Mouse (Mus musculus) left cerebral cortex, adult 11 months (tissue): ENCODE measurements around the gene Abhd17a.
"Not testable (repeated sequence)": the region's sequence is repeated elsewhere in the genome, so short reads cannot be mapped to it uniquely, and the experiment has no call there.

Experiments
- DNase-seq: peaks from one replicate; pipeline ENCODE4 v3.0.0; 2022; ENCODE audit warnings: low spot score

Gene Abhd17a

DNA sequence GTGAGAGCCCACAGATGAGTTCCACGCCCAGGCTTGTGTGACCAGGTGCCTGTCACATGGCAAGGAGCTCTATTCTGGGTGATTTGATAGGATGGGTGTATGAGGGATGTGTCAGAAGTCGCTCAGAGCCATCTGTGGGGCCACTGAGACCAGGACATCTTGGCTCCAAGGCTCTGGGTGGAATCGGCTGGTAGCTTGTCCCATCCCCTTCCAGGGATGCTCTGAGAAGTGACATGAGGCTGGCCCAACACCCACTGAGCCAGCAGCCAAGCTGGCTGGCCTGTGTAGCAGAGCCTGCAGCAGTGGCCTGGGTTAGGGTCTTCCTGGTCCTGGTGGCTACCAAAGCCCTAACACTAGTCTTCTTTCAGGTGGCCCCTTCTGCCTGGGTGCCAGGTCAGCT lies 18.3 kb upstream of the Abhd17a start:
- DNase-seq = no peak

DNA sequence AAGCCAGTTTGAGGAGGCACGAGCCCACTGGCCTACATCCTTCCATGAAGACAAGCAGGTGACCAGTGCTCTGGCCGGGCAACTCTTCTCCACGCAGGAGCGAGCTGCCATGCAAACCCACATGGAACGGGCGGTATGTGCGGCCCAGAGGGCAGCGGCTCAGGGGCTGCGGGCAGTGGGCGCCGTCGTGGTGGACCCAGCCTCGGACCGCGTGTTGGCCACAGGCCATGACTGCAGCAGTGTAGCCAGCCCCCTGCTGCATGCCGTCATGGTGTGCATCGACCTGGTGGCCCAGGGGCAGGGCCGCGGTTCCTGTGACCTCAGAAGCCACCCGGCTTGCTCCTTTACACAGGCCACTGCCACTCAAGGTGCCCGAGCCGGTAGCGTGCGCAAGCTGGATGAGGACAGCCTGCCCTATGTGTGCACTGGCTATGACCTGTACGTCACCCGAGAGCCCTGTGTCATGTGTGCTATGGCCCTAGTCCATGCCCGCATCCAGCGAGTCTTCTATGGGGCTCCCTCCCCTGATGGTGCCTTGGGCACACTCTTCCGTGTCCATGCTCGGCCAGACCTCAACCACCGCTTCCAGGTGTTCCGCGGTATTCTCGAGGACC lies 16.7 kb upstream of the Abhd17a start:
- DNase-seq = no peak

DNA sequence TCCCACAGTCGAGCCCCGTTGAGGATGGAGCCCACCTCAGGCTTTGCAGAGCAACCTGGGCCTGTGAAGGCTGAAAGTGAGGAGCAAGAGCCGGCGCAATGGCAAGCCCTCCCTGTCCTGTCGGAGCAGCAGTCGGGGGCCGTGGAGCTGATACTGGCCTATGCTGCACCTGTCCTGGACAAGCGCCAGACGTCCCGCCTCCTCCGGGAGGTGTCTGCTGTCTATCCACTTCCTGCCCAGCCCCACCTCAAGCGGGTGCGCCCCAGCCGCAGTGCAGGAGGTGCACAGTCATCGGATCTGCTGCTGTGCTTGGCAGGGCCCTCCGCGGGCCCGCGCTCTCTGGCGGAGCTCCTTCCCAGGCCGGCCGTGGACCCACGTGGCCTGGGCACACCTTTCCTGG lies 16.2 kb upstream of the Abhd17a start:
- DNase-seq = no peak

DNA sequence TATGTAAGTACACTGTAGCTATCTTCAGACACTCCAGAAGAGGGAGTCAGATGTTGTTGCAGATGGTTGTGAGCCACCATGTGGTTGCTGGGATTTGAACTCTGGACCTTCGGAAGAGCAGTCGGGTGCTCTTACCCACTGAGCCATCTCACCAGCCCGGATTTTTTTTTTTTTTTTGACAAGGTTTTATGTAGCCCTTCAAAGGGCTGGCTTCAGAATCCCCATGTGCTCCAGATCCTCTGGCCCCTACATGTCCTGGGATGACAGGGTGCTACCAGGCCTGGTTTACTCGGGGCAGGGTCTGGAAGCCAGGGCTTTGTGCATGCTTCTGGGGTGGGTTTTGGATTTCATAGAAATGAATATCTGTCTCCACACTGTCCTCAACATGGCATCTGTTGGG lies 15.6 kb upstream of the Abhd17a start, which contains the start of gene Gm49322:
Gene Gm49322, plus strand, starts transcription at position 301 of the 400 bp plus-strand sequence.
- DNase-seq = not testable (repeated sequence)

DNA sequence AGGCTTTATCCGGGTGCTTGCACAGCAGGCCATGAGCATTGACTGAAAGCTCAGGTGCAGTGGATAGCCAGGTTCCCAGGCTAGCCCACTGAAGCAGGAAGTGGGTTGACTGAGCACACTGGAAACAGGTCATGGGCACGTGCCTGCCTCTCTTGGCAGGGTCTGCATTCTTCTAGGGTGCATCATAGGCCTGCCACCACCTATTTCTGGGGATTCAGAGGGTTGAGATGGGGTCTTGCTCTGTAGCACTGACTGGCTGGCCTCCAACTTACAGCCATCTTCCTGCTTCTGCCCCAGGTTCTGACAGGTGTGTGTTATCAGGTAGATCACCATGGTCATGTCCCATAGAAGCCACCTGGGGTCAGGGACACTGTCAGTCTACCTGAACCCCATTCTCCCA lies 14.8 kb upstream of the Abhd17a start:
- DNase-seq = no peak

DNA sequence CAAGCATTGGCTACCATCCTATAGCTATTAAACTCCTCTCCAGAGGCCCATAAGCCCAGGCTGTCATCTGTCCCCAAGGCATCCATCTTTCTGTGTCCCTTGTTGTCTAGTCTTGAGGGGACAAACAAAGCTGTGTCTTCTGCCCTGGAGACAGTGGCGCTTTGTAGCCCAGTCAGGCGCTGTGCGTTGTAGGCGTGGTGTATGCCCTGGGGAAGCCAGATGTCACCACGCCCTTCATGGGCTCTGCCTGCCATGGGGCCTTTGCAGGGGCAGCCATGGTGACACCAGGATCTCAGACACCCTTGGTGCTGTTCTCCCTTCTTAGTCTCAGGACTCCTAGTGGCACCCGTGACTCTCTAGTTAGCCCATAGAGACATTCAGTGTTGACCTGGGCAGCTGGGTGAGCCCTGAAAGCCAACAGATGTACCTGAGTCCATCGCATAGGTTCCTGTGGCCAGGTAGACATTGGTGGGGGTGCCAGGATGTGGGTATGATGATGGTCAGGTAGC lies 13.9 kb upstream of the Abhd17a start:
- DNase-seq = no peak

DNA sequence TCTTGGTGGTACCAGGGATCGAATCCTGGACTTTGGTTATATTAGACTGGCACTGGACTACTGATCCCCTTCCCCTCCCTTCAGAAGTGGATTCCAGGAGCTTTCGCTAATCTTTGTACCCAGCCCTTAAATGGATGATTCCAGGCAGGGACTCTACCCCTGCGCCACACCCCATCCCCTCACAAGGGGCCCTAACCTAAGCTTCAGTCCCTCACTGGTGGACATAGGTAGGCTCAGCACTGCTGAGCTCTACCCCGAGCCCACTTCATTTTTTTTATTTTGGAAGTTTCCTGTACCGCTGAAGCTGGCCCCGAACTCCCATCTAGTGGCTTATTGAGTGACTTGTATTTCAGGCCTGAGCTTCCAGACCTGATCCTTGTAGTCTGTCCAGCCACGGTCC lies 13.2 kb upstream of the Abhd17a start:
- DNase-seq = no peak

DNA sequence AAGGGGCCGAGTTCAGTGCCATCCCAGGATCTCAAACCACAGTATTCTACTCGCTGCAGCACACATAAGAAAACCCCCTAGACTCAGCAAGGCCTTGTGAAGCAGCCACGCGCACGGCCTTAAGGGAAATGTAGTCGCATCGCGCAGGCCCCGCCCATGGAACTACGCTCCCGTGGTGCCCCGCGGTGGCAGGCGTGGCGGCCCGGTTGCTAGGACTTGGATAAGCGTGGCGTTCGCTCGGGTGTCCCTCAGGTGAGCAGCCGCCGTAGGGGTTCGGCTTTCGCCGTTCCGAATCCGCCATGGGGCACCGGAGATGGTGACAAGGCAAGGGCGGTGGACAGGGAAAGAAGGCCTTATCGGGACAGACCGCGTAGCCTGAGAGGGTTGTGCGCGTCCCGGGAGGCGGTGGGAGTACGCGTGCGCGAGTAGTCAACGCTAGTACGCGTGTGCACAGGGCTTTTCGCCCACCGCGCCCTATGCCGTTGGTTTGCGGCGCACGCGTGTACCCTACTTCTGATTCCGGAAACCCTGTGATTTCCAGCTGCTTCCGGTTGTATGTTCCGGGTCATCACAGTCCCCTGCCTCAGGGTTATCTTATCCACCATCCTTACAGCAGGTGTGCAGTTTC lies 12.7 kb upstream of the Abhd17a start, which contains the start of the genes Scamp4 and Adat3:
Gene Scamp4, plus strand, starts transcription at position 175 of the 628 bp plus-strand sequence.
Gene Adat3, plus strand, starts transcription at position 183 of the 628 bp plus-strand sequence.
- DNase-seq = peak; percentile 93

DNA sequence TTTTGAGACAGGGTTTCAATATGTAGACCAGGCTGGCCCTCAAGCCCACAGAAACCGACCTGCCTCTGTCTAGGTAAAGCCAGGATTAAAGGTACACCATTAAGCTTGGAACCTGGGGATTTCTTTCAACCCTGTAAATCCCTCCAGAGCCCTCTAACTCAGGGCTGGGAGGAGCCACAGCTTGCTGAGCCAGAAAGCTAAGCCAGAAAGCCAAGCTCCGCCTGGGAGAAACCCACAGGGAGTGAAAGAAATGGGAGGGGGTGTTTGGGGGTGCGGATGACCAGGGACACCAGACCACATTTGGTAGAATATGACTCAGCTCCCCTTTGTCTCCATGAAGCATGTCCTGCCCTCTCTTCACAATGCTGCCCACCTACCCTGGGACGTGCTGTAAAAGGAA lies 6.2 kb upstream of the Abhd17a start:
- no peak for DNase-seq

DNA sequence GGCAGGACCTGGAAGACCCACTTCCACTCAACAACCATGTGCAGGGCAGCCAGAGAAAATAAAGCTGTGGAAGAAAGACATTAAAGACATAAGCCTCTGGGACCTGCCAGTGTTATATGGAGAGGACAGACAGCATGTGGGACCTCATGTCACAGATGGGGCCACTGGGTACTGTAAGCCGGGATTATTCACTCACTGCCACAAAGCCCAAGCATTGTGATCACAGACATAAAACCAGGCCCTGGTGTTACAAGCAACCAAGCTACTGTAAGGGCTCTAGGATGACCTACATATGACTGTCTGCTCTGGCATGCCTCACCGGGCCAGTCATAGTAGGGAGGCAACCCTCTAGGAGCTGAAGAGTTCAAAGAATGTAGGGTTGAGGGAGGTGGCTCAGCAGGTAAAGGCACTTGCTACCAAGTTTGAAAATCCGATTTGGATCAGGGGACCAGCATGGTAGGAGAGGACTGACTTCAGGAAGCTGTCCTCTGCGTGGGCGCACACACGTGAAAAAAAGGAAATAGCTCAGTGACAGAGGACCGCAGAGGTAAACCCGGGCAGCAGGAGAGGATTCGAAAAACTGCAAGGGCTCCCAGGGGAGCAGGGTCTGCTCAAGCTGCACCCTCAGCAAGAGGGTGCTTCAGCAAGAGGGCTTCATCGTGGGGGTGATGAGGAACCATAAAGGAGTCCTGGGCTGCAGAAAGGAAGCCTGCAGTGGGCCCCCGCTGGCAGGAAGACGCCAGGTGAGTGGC lies 838 bp downstream of the Abhd17a start:
- no peak for DNase-seq

DNA sequence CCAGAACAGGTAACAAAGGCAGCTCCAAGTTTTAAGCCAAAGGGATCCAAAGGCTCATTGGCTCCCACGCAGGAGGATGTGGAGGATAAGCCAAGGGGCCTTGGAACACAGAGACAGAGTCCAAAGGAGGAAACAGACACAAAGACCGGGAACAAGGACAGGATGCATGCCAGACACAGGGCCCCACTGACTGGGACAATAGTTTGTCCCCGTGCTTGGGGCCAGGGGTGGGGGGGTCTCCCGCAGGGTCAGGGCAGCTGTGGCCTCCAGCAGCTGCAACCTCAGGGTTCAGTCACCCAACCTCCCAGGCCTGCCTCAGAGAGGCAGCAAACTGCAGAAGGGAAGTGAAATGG lies 2.9 kb downstream of the Abhd17a start:
- no peak for DNase-seq

DNA sequence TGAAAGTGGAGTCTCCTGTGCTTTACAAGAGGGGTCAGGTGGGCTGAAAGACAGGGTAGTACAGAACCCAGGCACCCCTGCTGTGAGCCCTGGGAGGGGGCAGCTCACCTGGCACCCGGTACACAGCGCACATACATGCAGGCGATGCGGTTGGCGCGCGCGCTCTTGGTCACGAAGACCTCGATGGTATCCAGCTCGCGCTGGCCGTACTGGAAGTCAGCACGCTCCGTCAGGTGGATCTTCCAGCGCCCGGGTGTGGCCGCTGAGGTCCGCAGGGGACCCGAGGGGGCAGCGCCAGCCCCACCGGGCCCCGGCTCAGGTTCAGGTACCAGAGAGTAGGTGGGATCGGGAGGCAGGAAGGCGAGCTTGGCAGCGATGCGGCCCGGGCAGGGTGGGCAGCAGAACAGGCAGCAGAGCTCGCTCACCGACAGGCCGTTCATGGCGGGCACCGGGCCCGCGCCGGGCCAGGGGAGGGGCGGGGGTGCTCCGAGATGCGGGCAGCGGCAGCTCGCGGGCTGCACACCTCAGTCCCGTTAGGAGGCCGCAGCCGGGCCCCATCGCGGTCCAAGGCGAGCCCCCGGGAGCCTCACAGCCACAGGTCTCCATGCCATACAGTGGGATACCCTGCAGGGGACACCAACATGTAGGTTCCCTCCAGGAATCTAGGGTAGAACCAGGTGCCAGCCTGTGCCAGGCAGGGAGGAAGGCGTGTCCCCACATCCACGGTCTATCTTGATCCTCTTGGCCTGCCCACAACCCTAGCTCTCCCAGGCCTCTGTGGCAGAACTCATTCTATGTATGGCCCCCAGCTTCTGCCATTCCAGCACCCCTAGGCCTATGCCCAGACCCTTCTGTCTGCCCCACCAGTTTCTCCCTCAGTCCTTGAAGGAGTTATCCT lies 3.5 kb downstream of the Abhd17a start:
- DNase-seq = no peak

DNA sequence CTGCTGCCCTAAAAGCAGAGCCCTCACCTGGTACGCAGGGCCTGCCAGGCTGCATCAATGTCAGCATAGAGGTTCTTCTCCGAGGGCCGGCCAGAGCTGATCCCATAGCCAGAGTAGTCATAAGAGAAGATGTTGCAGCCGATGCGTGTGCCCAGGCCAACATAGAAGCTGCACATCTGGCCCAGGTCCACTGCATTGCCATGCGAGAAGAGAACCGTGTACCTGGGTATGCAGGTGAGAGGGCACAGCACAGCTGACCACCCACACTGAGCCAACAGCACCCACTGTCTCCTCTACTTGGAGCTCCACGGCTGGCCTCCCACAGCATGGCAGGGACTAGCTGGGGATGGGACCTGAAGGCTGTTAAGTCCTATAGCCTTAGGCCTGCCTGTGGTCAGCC lies 4.6 kb downstream of the Abhd17a start:
- no peak for DNase-seq

DNA sequence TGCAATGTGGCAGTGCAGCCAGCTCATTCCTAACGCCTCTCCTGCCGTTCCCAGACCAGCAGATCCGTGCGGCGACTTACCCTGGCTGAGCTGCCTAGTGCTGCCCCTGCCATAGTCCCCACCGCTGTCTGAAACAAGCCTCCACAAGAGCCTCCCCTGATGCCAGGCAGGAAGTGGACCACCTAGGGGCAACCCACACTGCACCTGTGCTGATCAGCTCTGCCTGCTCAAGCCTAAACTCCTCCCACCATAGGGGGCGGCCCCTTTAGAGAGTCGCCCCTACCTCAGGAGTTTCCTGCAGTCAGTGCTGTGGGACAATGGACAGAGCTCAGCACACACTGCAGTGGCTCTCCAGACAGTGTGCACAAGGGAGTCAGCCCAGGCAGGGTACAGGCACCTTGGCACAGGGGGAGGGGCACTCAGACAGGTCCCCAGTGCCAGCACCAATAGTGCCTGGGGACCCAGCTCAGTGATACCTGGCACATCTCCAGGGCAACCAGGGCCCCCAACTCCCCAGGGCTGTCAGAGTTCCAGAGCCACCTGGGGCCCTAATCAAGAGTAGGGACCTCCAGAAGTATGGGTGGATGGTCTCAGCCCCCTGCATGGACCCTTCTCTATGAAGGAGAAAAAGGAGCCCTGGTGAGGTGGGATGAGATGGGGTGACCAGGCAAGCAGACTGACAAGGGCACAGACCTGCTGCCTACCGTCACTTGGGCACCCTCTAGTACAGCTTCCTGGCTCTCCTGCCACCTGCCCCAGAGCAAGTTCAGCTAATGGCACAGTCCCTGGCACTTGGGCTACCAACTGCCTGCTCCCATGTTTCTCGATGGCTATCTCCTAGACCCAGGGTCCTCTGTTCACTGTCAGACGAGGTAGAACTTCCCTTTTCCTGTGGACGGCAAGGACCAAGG lies 5.2 kb downstream of the Abhd17a start:
- DNase-seq = no peak

DNA sequence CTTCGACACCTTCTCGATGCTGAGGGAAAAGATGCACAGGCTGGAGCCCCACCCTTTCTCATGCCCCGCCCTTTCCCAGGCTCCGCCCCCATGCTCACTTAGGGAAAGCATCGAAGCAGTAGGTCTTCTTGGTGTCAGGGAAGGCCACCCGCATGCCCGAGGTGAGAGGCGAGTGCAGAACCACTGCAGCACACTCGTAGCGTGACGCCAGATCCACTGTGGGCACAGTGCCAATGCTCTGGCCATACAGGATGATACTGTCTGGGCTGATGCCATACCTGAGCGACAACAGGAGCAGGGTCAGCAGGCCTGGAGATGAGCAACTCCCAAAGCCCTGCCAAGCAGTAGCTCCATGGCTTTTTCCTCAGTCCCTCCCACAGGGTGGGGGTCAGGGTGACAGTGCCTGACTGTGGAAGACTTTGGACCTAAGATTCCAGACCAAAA lies 6.1 kb downstream of the Abhd17a start:
- no peak for DNase-seq

DNA sequence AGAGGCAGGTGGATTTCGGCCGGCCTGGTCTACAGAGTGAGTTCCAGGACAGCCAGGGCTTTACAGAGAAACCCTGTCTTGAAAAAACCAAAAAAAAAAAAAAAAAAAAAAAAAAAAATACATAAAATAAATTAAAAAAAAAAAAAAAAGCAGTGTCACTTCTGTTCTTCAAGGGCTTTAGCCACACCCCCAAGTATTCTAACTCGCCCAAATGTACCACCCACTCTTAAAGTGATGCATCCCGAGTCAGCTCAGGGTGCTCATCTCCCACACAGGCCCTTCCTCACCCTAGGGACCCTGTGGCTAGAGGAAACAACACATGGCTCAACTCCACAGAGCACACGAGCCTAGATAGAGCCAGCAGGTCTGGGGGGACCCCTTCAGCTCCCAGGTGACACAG lies 7.1 kb downstream of the Abhd17a start:
- no peak for DNase-seq

DNA sequence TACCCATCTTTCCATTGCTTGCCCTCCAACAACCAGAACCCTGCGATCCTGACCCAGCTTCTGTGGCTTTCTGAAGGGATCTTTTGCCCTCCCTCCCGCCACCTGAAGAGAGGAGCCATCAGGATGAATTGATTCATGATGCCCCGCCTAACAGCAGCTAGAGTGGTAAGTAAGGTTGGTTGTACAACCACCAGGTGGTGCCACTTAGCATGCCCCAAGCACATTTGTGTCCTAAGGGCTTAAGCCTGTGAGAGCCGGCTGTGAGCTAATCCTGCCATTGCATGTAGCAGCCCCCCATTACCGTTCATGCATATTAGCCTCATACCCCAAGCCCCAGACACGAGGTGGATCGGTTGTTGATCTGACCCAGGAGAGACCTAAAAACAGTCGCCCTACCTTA lies 11.2 kb downstream of the Abhd17a start:
- DNase-seq = no peak

DNA sequence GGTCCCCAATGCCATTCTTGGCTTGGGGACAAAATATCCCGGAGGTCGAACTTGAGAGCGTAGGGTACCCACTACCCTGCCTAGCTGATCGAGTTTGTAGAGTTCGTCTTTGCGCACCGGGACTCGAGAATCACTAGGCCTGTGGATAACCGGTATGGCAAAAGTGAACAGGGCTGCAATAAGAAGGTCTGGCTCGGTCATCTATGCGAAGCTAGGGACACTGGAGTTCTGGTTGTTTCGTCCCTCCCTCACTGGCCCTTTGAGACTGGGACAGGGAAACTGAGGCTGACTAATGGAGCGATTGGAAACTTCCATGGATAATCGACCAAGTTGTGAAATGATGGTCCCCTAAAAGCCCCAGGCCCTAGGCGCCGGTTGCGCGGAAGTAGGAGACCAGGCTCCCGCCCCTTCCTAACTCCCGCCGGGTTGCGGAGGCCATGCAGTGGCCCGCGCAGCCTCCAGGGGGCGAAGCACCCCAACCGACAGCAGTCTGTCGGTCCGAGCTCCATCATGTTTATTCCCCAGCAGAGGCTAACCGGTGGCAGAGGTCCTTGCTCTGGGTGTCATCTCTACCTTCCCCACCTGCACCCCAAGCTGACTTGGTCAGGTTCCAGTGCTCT lies 11.9 kb downstream of the Abhd17a start:
- DNase-seq = no peak

DNA sequence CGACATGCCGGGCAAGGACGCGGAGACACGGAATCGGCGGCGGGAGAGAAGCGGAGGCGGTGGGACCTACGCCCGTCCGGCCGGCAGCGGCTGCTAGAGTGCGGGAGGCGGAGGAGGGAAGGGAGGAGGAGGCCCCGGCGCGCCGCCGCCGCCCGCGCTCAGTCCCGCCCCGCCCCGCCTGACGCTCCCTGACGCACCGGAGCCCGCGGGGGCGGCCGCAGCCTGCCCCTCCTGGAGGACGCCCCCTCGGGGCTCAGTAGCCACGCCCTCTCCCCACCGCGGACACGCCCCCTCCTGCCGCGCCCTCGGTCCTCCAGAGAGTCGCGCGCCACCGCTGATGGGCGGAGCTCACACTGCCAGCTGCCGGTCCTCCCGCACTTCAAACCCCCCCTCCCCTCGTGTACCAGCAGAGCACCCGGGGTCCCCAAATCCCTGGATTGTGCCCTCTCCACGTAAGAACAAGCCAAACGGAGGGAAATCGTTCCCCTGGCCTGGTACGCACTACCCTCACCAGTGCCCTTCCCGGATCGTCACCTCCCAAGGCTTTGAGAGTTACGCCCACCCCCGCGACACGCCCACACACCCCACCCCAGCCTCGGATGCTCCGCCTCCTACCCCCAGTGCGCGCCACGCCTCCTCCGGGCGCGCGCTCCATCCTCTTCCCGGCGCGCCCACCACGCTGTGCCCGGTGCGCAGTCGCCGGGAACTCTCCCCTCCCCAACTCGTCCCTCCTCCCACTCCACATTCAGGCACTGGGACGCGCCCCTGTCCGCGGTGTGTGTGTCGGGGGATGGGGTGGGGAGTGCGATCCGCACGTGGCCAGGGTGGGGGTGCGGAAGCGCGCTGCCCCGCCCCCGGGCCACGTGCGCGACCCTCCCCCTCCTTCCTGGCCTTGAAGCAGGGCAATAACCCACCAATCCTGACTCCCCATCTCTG lies 12.7 kb downstream of the Abhd17a start, which contains the start of gene Klf16:
Gene Klf16, minus strand, starts transcription at position 127 of the 936 bp plus-strand sequence.
- peak; percentile 95 for DNase-seq
